Mouse (Mus musculus) small intestine, adult 2 months (tissue): ENCODE measurements around the gene Epx. TPM values are rescaled to one million over a fixed set of nuclear protein-coding genes. Genes with fewer than 3 reads are reported as not detected.
A peak's percentile ranks its signal among the peaks of the same experiment; 100 is the strongest.

Source experiments
- H3K27ac ChIP-seq: fragments of 200-500 bp; 2 replicates; pipeline ENCODE4 v1.5.1; 2012; ENCODE audit warnings: low read depth, low read length, control low read depth, inconsistent platforms; ENCODE audit not compliant: insufficient read depth
- H3K27me3 ChIP-seq: fragments of 200-500 bp; 2 replicates; pipeline ENCODE4 v1.6.1; 2012; ENCODE audit warnings: mild to moderate bottlenecking, moderate library complexity, low read length, inconsistent platforms; ENCODE audit not compliant: control insufficient read depth, insufficient read depth
- H3K36me3 ChIP-seq: fragments of 200-500 bp; 2 replicates; pipeline ENCODE4 v1.6.1; 2012; ENCODE audit warnings: mild to moderate bottlenecking, low read length, control low read depth, inconsistent platforms; ENCODE audit not compliant: control insufficient read depth, insufficient read depth
- H3K4me1 ChIP-seq: fragments of 200-500 bp; 2 replicates; pipeline ENCODE4 v1.6.1; 2012; ENCODE audit warnings: low read length, inconsistent platforms, mixed read lengths; ENCODE audit not compliant: control insufficient read depth, insufficient read depth, insufficient read length
- H3K4me3 ChIP-seq: fragments of 200-500 bp; 2 replicates; pipeline ENCODE4 v1.5.1; 2012; ENCODE audit warnings: low read depth, mild to moderate bottlenecking, control low read depth, inconsistent platforms, low read length, moderate library complexity
- CTCF ChIP-seq: fragments of 200-500 bp; IDR thresholded peaks from 2 replicates; pipeline ENCODE4 v1.5.1; 2012; ENCODE audit warnings: low read depth, mild to moderate bottlenecking, control low read depth, inconsistent platforms, low read length, moderate library complexity, mixed read lengths; ENCODE audit not compliant: insufficient replicate concordance, insufficient read length; ENCODE audit errors: extremely low read depth
- POLR2A ChIP-seq: fragments of 200-500 bp; IDR thresholded peaks from 2 replicates; pipeline ENCODE4 v1.6.1; 2012; ENCODE audit warnings: low read depth, mild to moderate bottlenecking, control low read depth, inconsistent platforms, low read length, moderate library complexity
- WGBS: fragments of 180-500 bp; shearing (Covaris S2); methylation state at CpG from one replicate; pipeline ENCODE4 v1.1.7; 2018; 5-methylcytosine and 5-hydroxymethylcytosine counted together
- polyA plus RNA-seq: library from polyadenylated mRNA; depleted of rRNA; stranded (reverse); fragments of >200 nt; gene quantifications from 2 replicates; pipeline ENCODE4 v1.2.3, GENCODE M21; 2012; rRNA removed

Epx gene
- polyA plus RNA-seq, 1 experiment = 0.08 TPM

DNA sequence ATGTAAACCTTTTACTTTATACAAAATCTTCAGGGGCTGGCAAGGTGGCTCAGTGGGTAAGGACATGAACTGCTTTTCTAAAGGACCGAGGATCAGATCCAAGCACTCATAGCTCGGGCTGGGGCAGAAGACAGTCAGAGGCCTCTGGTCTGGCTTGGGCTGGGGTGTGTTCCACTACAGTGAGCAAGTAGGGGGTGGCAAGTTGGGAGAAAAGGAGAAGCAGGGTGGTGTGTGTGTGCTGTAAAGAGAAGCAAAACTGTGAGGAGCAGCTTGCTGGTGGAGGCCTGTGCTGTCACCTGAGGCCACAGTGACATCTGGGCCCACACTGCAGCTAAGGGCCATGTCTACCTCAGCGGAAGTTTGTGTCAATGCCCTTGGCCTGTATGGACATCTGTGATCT lies 33.9 kb downstream of the Epx start:
- Histone ChIP-seq H3K36me3 (no peaks in the 10 kb centered on the region), H3K4me3 (no peak overlapping the region), H3K27me3 (no peaks in the 10 kb centered on the region), H3K27ac (no peak overlapping the region), H3K4me1 (no peaks in the 10 kb centered on the region)
- TF ChIP-seq POLR2A = no peak
- TF ChIP-seq CTCF = no peak
- 82% methylated on average over 3 of the region's 3 CpGs for WGBS

DNA sequence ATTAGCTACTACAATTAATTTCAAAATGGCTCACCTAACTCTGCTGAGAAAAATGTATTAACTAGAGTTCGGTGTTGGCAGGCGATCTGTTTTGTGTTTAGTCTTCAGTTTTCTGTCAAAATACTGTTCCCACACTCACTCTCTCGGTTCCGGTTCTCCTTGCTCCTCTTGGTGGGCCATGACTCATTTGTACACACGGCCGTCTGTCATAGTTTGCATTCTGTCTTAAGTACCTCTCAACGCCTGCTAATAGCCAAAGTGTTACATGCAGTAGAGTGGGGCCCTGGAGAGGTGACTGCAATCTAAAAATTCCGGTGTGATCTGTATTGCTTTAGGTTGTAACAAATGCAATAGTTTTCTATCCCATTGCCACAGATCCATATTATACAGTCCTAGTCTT lies 34.7 kb downstream of the Epx start:
- no peaks in the 10 kb centered on the region for H3K4me1 ChIP-seq

DNA sequence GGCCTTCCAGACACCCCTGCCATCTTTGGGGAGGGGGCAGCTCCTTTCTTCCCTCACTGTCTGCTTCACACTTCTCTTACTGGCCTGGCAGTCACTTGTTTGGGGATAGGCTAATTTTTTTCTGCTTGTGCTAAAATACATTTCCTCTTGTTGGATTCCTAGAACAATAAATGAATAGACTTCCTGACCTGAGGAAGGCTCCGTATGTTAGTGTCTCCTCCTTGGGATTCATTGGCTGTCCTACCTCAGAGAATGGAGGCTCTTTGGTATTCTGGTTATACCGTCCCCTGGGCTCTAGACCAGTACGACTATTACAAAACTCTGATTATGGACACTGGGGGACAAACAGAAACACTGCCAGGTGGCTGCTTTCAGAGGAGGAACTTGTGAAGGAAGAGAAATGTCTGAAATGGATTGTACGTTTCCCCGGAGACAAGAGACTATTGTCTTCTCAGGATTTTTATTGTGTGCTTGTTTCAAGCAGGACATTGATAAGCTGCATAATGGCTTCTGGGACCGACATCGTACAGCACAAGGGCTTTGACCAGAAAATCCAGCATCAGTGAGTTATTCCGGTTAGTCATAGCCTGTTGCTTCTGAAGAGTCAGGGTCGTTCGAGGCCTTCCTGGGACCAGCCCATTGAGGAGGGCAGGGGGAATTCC lies 47.0 kb downstream of the Epx start, which contains the start of gene Lpo:
Gene Lpo (minus strand): TSS at position 51 of the 662 bp plus-strand sequence.
- Histone ChIP-seq H3K27ac (no peak within 1 kb of the TSS), H3K4me1 (no peaks in the 10 kb centered on the region), H3K4me3 (no peak within 1 kb of the TSS), H3K36me3 (no peaks in the 10 kb centered on the region), H3K27me3 (no peaks in the 10 kb centered on the region)
- WGBS = 20% methylated on average over 10 of the region's 10 CpGs
- no peak for TF ChIP-seq CTCF
- no peak for TF ChIP-seq POLR2A

More for the DNA sequence above, 34.7 kb downstream of the Epx start:
- Histone ChIP-seq H3K36me3 (no peaks in the 10 kb centered on the region), H3K27me3 (no peaks in the 10 kb centered on the region), H3K4me3 (no peak overlapping the region), H3K27ac (no peak overlapping the region)
- 76% methylated on average over 8 of the region's 8 CpGs for WGBS
- TF ChIP-seq POLR2A = no peak
- no peak for TF ChIP-seq CTCF

DNA sequence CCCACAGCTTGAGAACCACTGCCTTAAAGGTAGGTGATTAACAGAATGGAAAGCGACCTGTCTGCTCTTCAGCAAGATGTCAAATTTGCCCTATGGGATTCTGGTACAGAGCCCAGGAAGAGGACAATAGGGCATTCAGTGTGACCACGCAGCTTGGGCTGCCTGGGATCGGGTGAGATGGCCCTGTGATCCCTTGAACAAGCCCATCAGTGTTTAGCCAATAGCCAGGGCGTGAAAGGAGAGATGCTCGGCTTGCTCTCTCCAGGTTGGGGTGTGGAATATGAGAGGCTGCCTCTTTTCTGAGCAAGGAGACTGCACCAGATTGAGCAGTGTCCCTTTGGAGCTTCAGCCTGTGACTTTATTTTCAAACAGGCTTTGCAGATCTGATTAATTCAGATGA lies 53.8 kb downstream of the Epx start:
- 57% methylated on average over 5 of the region's 5 CpGs for WGBS
- Histone ChIP-seq H3K36me3 (no peaks in the 10 kb centered on the region), H3K4me3 (no peak overlapping the region), H3K4me1 (no peaks in the 10 kb centered on the region), H3K27me3 (no peaks in the 10 kb centered on the region), H3K27ac (no peak overlapping the region)
- TF ChIP-seq POLR2A (no peak), CTCF (no peak)

DNA sequence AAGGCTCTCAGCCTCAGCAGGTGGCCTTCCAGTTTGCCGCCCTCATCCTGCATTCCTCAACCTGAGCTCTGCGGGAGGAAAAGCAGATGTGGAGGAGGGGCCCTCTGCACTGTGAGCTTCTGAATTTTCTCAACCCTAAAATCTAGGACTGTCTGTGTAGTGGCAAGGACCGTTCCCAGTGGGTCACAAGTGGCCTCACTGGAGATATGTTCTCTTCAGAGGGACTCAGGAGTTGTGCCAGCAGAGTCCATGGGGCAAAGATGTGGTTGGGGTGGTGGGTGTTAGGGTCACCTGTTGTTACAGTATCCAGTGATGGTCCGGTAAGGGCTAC lies 57.9 kb downstream of the Epx start:
- Histone ChIP-seq H3K36me3 (no peaks in the 10 kb centered on the region), H3K4me1 (no peaks in the 10 kb centered on the region), H3K4me3 (no peak overlapping the region), H3K27me3 (0 out of 2 replicates have a peak, but pooled peaks cover 5% of the 10 kb centered on the region), H3K27ac (no peak overlapping the region)
- TF ChIP-seq POLR2A (no peak), CTCF (no peak)
- WGBS = 42% methylated on average over 4 of the region's 4 CpGs

DNA sequence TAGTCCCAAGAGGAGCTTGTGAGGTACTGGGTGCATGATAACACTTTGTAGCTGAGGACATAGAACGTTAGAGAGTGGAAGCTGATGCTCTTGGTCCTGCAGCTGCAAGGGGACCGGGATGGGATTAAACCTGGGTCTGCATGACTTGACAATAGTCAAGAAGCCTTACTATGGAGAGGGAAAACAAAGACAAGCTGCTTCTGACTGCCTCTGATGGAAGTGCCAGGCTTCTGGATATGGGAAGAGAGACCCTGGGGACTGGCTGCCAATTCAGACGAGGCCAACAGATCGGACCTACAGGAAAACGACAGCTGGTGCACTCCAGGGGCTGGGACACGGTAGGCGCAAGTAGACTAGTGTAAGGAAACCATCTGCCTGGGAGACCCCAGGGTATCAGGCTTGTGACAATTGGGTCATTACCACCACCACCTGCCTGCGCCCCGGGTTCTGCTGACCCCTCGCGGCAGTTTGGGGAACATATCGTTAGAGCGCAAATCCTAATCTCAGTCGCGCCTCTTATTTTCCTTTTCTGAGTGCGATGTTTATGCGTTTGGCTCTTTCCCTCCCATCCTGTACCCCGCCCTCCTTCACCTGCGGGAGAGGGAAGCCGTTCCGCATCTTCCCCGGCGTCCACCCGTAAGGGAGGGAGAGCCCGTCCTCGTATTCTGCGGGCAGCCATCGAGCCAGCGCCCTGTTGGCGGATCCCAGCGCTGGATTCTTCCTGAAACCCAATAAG lies 58.5 kb downstream of the Epx start:
- TF ChIP-seq POLR2A (no peak), CTCF (peak; percentile 62; the same call in 1 of the 2 replicates)
- WGBS = 4% methylated on average over 31 of the region's 31 CpGs
- Histone ChIP-seq H3K4me1 (no peaks in the 10 kb centered on the region), H3K4me3 (peak overlapping the region; percentile 52), H3K27ac (no peak overlapping the region), H3K36me3 (no peaks in the 10 kb centered on the region), H3K27me3 (0 out of 2 replicates have a peak, but pooled peaks cover 5% of the 10 kb centered on the region)

DNA sequence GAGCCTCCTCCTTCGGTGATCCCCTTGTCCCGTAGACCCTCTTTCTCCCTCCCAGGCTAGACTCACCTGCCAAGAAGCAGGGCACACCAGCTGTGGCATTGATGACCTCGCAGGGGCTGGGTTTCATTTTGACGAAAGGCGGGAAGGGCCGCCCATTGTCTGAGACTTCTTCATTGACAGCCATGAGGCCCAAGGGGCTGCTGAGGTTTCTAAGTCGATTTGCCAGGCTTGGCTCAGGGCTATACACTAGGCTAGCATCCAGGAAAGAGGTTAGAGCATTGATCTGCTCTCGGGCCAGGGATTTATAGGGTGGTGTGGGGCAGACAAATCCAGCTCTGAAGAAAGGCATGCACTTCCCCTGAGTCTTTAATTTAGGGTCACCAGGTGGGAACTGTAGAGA lies 60.5 kb downstream of the Epx start:
- TF ChIP-seq CTCF (no peak), POLR2A (no peak)
- H3K4me3 ChIP-seq = no peak overlapping the region
- H3K27ac ChIP-seq = no peak overlapping the region
- H3K4me1 ChIP-seq = no peaks in the 10 kb centered on the region
- H3K27me3 ChIP-seq = 0 out of 2 replicates have a peak, but pooled peaks cover 5% of the 10 kb centered on the region
- no peaks in the 10 kb centered on the region for H3K36me3 ChIP-seq
- WGBS = 69% methylated on average over 8 of the region's 8 CpGs

Other genes starting within 250 kb of the Epx start
- gene Rnf43, start 212.8 kb downstream of the Epx start, polyA plus RNA-seq = 16.3 and 19.6 TPM in 2 replicates
- 21.5 and 43.3 TPM in 2 replicates for gene Supt4a, start 138.0 kb downstream of the Epx start, polyA plus RNA-seq
- gene Tspoap1, start 115.0 kb downstream of the Epx start, polyA plus RNA-seq = 0.89 and 1.3 TPM in 2 replicates
- 0.08 and 0.14 TPM in 2 replicates for gene Mpo, start 82.0 kb downstream of the Epx start, polyA plus RNA-seq
- gene Lpo, start 47.2 kb downstream of the Epx start, polyA plus RNA-seq = 0.20 TPM in 1 of 2 replicates, not detected in the other
- 2.4 and 5.0 TPM in 2 replicates for gene Mks1, start 22.3 kb downstream of the Epx start, polyA plus RNA-seq
- gene Olfr462, start 16.7 kb upstream of the Epx start, polyA plus RNA-seq = not detected in 2 replicates
- not detected in 2 replicates for gene Olfr463, start 21.9 kb upstream of the Epx start, polyA plus RNA-seq
- gene Olfr464, start 45.4 kb upstream of the Epx start, polyA plus RNA-seq = not detected in 2 replicates
- 72.7 and 140 TPM in 2 replicates for gene Dynll2, start 112.0 kb upstream of the Epx start, polyA plus RNA-seq
- 37.3 and 52.4 TPM in 2 replicates for gene Srsf1, start 171.8 kb upstream of the Epx start, polyA plus RNA-seq
- 6.1 and 10.6 TPM in 2 replicates for gene Vezf1, start 192.7 kb upstream of the Epx start, polyA plus RNA-seq
- 12.3 and 13.3 TPM in 2 replicates for gene Cuedc1, start 222.5 kb upstream of the Epx start, polyA plus RNA-seq